Mouse (Mus musculus) gastrocnemius, postnatal 25 days (tissue): ENCODE results near the gene Zap70. TPM values are rescaled to one million over a fixed set of nuclear protein-coding genes. Genes with fewer than 3 reads are reported as not detected.
A peak's percentile ranks its signal among the peaks of the same experiment; 100 is the strongest.
"Not testable (repeated sequence)": the region's sequence is repeated elsewhere in the genome, so short reads cannot be mapped to it uniquely, and the experiment has no call there.

Source experiments
- DNase-seq: peaks from one replicate; pipeline ENCODE4 v3.0.0; 2022
- total RNA-seq, 2 experiments: library from RNA; stranded (reverse); gene quantifications; 1 replicate in 1 of 2; 2 replicates in 1 of 2; pipeline ENCODE4 v1.2.3; 2021

The Zap70 gene
- total RNA-seq, 2 experiments from 2014 or later: 0.24 to 0.28 TPM

DNA sequence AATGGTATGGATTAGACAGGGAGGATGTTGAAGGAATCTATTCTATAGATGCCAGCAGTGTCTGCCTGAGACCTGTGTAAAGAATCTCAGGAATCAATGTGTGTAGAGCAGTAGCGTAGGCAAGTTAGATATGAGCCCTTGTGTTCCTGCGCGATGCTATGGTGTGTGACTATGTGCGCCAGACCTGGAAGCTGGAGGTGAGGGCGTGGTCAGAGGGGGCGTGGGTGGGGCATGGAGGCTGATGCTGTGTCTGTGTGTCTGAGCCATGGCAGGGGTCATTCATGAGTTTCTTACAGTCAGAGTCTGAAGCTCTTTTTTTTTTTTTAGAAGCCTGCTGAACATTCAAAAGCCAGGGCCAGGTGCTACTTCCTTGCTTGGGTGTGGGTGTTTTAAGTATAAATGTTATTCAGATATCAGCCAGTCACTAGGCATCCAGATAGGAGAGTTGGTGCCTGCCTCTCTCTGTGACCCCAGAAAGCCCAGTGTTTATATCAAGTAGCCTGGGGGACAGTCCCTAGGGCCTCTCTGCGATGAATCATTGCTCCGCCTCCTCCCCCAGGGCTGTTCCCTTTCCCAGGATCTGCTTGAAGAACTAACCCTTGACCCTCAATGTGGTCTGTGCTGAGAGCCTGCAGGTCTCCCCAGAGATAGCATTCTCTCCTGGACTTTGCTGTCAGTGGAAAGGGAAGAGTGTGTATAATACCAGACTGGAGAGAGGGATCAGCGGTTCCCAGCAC is 10.8 kb downstream of the Zap70 start:
- no peak for DNase-seq

DNA sequence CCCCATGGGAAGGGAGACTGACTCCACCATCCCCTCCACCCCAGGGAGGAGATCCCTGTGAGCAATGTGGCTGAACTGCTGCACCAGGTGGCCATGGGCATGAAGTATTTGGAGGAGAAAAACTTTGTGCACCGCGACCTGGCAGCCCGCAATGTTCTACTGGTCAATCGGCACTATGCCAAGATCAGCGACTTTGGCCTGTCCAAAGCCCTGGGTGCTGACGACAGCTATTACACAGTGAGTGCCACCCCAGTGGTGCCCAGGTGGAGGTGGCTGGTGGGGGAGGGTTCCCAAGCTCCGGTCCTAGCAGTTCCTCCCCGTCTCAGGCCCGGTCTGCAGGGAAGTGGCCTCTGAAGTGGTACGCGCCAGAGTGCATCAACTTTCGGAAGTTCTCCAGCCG is 19.2 kb downstream of the Zap70 start:
- DNase-seq: no peak

DNA sequence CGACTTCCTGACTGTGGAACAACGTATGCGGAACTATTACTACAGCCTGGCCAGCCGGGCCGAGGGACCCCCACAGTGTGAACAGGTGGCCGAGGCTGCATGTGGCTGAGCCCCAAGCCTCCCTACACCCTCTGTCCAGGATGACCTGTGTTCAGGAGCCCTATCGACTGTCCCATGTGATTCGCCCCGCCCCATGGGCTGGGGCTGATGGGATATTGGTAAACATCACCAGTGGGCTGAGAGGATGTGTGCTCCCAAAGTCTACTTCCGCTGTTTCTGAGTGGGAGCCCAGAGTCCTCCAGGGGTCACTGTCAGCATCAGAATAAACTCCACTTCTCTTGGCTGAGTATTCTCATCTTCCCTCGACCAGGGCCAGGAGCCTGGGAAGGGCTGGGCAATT is 20.9 kb downstream of the Zap70 start:
- DNase-seq: no peak

DNA sequence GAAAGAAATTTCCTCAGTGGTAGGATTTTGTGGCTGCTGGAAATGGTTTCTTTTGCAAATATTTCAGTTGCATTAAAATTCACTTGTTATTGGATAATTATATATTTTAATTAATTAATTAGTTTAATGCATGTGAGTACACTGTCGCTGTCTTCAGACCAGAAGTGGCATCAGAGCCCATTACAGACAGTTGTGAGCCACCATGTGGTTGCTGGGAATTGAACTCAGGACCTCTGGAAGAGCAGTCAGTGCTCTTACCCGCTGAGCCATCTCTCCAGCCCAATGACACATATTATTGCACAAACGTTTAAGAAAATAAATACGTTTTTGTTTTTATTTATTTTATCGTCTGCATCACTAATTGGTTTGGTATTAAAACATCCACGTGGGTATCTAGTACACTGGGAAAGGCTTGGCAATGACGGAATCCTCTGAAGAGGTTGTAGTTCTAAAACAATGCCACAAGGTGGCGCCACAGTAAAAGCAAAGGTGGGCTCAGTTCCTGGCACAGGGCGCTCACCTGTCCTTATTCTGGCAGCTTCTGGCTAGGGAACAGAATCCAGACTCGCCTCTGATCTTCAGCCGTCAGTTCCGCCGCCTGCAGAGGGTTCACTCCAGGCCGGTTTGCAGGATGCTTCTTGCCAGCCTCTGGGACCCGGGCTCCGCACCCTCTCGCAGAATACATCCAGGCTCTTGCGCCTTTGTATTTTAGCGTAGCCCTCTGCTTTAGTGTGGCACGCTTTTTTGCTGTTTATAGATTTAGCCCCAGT is 23.0 kb downstream of the Zap70 start:
- DNase-seq: peak; percentile 64

DNA sequence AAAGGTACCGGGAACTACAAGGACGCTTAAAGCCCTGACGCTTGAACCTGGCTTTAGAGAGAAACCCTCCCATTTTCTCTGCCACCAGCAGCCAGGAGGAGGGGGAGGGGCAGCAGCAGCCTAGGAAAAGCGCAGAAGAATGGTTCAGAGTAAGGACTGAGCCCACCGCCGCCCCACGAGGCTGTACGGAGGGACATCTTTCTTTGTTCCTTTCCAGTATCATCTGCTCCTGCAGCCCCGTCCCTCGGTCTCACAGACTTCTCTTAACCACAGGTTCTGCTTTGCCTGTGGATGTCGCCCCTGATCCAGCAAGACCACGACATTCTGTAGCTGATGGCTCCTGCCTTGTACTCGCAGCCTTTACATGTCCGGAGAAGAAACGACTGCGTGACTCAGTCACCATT is 23.6 kb downstream of the Zap70 start:
- no peak for DNase-seq

DNA sequence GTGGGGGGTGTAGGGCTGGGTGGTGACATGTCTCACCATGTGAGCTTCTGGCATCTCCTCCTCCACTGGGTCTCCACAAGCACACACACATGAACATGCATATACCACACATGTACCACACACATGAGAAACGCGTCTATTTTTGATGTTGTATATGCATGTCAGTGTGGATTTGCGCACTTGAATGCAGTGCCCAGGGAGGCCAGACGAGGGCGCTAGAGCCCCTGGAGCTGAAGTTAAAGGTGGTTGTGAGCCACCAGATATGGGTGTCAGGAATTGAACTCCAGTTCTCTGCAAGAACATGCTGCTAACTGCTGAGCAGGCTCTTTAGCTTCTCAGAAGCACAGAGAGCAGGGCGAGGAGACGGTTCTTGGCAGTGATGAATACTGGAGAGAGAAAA is 24.8 kb downstream of the Zap70 start:
- DNase-seq: no peak

DNA sequence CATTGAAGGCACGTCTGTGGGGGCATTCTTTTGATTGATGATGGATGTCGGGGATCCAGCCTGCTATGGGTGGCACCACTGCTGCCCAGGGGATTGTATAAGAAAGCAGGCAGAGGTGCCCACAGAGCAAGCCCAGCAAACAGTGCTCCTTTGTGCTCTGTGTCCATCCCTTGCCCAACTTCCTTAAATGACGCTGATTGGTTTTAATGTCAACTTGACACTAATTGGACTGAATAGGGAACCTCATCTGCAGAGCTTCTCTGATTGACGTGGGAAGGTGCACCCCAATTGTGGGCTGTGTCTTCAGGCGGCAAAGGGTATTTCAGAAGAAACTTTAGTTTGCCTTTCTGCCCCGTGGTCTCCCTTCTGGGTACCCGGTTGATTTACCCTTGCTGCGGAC is 27.8 kb downstream of the Zap70 start:
- DNase-seq: no peak

DNA sequence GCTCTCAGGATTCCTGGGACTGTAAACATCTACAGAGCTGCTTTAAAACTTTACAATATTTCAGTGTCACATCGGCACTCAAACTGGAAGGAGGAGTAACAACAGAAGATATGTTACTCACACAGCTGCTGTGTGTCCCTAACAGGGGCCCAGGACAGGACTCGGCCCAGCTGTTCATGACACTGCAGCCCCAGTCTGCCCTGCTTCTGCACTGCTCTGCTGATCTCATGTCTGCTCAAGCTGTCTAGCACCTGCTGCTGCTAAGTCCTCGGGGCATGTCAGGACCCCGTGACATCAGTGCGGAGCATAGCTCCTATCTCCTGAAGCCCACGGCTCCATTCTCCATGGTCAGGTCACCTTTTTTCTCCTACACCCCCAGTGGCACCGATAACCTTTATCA is 35.1 kb downstream of the Zap70 start:
- DNase-seq: no peak

DNA sequence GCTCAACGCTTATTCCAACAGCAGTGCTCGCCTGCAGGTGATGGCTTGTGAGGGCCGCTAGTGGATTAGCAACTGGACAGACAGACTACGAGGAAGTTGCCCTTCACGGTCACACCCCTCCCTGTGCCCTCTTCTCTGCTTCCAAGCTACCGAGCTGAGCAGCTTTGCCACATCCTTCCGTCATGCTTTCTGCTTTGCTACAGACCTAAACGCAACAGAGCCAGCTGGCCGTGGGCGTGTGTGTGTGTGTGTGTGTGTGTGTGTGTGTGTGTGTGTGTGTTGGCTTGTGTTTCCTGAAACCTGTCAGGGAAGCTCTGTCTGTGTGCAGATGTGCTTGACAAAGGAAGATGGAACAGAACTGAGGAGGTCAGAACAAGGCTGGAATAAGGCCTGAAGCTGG is 35.9 kb downstream of the Zap70 start:
- no peak for DNase-seq

DNA sequence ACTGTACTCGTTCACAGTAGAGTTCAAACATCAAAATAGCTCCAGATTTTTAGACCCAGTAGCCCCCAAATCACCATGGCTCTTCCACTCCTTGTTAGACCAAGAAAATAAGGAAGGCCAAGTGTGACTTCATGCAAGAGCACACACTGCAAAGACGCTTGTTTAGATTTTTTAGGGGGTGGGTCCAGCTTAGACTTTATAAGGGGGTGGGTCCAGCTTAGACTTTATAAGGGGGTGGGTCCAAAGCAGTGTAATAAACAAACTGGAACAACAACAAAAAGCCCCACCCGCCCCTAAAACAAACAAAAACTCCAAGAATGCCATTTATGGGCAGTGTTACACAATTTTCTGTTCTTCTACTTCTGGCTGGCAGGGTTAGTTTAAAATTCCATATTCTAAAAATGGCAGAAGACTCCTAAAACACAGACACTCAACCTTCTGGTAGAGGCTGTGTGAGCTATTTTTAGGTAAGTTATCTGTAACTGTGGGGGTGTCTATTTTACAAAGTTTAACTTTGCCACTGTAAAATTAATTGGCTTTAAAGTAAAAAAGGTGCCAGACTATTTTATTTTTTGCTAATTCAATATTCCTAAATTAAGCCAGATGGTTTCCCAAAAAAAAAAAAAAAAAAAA is 38.9 kb downstream of the Zap70 start:
- no peak for DNase-seq

DNA sequence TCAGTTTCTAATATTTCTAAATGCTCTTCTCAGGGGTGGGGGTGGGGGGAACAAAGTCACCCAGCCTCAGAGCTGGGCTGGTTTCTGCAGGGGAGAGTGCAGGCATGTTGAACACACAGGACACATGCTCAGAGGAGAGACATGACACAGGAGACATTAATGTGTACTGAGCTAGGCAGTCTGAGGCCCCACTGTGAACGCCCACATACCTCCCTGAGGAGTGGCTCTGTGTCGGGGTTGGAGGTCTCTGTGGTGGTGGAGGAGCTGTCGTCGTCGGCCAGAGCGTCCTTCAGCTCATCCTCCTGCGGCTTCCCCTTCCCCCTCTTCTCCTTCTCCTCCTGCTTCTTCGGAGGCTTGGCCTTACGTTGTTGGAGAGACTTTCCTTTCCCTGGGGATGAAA is 42.7 kb downstream of the Zap70 start:
- no peak for DNase-seq

DNA sequence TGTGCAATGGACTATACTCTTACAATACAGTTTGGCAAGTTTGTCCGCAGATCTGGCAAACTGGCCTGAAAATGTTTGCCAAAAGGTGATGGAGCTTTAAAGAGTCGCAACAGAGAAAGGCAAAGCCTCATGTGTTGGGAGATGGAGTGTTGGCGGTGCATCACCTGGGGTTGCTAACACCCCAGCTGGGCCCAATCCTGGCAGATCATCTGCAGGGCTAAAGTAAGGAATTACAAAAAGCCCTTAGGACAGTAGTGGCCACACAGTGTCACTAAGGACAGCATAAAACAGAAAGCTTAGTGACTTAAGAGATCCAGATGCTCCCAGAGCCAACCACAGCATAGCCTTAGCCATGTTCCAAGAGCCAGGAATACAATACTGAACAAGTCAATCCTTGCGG is 43.2 kb downstream of the Zap70 start:
- no peak for DNase-seq

DNA sequence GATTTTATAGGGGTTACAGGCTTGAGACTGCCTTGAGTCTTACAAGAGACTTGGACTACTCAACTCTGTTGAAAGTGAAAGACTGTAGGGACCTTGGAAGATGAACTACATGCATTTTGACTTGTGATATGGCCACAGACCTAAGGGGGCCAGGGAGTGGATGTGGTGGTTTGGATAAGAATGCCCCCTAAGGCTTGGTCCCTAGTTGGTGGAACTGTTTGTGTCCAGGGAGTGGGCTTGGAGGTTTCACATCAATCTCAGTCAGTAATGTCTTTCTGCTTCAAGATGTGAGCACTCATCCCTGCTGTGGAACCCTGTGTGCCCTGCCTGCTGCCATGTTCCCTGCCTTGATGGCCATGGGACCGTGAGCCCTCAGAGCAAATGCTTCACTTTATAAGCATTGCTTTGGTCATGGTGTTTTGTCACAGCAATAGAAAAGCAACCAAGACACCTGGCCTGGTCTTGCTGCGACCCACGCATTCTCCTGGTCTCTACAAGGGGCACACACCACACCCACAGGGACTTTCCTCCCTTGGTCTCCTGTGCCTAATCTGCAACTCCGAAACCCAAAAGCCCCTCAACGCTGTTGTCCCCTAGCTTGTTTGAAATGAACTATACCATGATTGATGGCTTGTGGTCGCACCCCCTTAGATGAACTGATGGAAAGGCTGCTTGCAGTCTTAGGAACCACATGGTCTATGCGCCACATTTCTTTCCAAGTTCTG is 44.7 kb downstream of the Zap70 start:
- DNase-seq: no peak

DNA sequence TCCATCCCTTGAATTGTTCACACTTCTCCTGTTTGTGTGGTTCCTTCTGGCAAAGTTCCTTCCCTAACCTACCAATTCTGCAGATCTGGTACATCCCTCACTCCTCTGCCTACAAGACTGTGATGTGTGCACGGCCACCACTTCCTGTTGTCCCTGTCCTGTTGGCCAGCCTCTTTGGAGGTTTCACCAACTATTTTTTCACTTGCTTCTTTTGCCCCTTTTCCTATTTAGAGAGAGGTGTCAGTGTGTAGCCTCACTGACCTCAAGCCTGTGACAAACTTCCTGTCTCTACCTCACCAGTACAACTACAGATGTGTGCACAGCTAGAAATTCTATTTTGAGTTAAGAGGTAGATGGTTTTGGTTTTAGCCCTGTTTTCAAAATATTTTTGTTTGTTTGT is 45.5 kb downstream of the Zap70 start:
- no peak for DNase-seq

DNA sequence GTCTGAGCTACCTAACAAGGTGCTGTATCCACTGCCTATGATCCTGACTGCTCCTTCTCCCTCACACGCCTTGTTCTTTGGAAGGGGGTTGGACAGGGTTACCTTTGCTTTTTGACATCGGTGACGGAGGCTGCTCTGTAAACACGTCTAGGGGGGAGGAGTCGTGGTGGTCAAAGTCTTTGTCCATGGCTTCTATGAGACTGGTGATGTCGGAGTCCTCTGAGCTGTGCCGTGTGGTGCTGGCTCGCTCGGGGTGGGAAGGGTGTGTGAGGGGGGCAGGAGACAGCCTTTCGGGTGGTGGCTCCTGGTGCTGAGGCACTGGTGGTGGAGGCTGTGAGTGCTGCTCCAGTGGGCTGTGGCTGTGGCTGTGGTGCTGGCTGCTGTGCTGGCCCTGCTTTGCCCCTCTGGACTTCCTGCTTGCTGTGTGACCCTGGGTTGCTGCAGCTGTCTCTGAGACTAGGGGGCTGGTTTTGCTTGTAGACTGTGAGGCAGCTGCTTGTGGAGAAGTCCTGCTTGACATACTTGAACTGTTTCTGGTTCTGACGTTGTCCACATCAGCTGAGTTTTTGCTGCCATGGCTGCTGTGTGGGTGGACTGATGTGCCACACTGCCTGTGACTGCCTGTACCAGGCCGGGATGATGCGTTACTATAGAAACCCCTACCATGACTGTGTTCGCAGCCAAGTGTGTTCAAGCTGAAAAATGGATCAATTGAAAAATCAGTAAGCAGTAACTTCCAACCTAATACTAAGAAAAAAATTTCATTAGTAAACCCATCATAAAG is 46.4 kb downstream of the Zap70 start:
- no peak for DNase-seq

DNA sequence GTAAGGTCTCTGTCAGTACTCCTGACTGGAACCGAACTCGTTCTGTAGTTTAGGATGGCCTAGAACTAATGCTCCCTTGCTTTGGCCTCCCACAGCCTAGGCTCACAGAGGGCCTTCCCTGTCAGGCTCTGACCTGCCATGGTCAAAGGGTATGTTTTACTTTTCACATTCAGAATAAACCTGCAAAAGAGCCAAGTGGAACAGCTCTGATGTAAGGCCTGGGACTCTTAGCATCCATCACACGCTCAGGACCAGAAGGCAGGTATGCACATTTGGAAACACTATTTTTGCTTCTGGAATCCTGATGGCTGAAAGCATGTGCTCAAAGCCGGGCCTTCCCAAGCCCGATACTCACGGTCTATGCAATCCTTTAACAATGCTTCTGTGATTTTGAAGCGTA is 50.2 kb downstream of the Zap70 start:
- DNase-seq: no peak

DNA sequence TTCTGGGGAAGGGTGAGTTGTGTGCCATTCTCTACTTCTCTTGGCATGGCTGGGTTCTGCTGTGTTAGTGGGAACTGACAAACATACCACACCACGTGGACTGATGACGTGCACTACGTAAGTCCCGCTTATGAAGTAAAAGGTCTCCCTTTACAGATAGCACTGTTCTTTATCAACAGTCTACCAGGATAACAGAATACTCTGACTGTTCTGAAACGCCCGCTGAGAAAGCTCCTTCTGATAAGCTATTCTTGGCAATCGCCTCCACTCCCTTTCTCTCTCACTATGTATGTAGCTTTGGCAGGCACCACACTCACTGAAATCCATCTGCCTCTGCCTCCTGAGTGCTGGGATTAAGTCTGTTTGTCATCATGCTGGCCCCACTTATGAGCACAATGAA is 51.8 kb downstream of the Zap70 start:
- no peak for DNase-seq

DNA sequence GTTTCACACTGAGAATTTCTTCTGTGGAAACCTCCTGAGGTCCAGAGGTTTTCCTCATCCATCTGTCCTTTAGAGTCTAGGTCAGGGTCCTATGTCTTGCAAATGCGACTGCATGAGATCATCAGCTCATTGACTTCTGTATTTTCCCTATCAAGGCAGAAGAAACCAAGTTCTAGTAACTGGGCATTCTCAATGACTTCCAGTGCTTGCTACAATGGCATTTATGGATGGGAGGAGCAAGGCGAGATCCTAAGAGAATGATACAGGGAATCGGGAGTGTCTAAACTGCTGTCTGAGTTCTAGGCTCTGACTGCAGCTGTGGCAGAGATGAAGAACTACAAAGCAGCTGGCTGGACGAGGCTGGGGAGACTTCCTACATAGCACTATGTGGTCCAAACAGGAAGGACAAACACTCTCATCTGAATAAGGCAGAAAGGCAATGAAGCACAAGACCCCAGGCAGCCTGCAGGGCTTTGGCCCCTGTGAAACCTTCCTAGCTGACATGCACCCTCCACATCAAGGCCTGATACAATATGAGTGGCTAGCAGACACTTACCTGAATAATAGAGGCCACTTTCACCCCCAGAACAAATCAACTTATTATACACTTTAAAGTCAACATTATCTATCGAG is 52.8 kb downstream of the Zap70 start:
- DNase-seq: no peak

DNA sequence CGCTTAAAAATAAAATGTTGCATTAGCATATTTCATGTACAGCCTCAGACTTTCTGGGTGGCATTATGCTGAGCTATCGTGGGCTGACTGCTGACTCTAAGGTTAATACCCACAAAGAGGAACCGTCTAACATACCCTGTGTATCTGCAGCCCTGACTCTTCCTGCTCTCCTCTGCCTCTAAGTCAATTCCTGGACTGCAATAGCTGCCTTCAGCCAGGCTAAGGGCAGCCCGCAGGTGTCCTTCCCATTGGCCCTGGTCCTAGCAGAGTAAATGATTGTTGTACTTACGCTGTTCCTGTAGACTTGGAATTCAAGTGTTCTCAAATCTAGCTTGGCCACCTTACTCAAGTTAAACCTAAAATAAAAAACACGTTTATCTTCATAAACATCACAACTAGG is 53.6 kb downstream of the Zap70 start:
- DNase-seq: no peak

DNA sequence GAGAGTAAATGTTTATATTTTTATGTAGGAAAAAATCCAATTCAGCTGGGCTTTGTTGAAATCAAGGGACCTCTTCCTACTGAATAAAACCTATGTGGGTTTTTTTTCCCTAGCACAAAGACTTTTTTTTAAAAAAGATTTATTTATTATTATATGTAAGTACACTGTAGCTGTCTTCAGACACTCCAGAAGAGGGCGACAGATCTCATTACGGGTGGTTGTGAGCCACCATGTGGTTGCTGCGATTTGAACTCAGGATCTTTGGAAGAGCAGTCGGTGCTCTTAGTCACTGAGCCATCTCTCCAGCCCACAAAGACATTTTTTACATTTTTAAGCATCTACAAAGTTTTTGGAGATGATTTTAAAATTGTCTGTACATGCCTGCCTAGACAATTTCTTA is 60.3 kb downstream of the Zap70 start:
- not testable (repeated sequence) for DNase-seq

DNA sequence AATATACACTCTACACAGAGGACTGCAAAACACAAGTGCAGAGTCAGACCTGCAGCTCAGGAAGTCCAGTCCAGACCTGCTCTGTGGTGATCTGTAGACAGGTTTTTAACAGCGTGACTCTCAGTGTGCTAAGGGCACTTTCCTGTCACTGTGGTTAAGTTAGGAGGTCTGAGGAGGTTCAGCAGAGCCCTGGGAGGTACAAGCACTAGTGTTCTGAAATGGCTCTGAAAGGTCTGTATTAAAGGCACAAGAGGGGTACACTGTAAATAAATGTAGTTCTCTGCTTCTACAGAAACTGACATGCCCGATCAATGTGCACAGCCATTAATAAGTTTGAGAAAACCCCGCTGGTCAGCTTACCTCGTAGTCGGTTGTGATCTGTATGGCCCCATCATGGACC is 62.8 kb downstream of the Zap70 start:
- no peak for DNase-seq
